Mouse (Mus musculus): Measurements from ENCODE around the gene Vamp9.

GRCm38 (mm10) chr5:99922033-99922432 lies 16.0 kb downstream of the Vamp9 start:
- no peak for TF ChIP-seq POLR2A (IDR thresholded peaks at IDR 0.05; ENCODE audit: insufficient read depth, low read depth, low read length)
- no peak for TF ChIP-seq EP300 (IDR thresholded peaks at IDR 0.05; ENCODE audit: insufficient read depth, low read depth, low read length)
- TF ChIP-seq CTCF (IDR thresholded peaks at IDR 0.05) = no peak
